Mouse (Mus musculus) retina, postnatal 7 days (tissue): ENCODE data around the gene Mgat4a.

Experiments
- DNase-seq: peaks from one replicate; pipeline ENCODE4 v3.0.0-alpha.2; 2012; ENCODE audit warnings: low read depth, low spot score

Mgat4a gene

GRCm38 (mm10) chr1:37540810-37541658 lies at the start of gene Mgat4a:
Gene Mgat4a, minus strand, starts transcription at chr1:37541016.
- peak; percentile 77 for DNase-seq

GRCm38 (mm10) chr1:37585809-37586480 lies 45.1 kb upstream of the Mgat4a start:
- no peak for DNase-seq

- no peak for DNase-seq
Measured at GRCm38 (mm10) chr1:37583795-37584464, 43.1 kb upstream of the Mgat4a start.

GRCm38 (mm10) chr1:37583167-37583566 lies 42.4 kb upstream of the Mgat4a start:
- no peak for DNase-seq

DNA sequence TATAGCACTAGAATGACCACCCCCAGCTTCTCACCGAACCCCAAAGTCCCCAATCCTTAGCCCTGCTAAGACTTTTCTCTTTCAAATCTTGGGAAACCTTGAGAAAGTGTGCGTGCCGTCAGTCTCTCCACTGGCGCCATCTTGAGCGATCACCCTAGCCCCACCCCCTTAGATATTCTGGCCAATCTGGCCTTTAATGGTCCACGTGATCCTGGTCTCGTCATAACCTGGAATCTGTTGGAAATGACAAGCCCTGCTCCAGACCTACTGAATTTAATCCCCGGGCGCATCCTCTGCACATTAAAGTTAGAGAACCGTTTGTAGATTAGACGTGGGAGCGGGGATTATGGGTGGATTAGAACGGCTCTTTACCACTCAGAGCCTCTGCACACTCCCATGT lies 38.9 kb upstream of the Mgat4a start:
- DNase-seq: no peak

DNA sequence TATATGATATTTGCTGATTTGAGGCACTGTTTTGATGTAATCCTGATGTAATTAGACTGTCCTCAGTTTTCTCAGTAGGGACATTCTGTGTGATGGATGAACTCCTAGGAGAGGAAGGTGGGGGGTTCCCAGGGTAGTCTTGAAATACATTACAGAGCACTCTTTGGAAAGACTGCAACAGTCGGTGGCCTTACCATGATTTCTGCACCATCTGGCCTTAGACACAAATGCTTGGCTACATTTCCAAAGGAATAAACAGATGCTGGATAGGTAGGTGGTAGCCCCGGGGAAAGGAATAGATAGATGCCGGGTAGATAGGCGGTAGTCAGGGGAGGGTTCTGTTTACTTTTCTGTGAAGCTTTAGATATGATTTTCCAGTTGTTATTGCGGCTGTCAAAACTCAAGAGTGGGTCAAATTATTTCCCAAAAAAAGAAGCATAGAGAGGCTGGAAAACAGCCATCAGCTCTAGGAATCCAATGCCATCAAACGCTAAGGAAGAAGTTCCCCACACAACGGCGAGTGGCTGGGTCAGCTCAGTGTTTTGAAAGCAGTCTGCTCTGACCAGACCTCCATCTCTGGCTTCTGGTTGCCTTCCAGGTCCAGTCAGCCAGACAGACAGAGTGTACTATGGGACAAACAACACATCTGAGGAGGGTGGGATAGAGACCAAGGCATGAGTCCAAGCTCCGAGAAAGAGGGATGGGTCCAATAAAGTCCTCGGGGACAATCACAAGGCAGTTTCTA lies 31.9 kb upstream of the Mgat4a start:
- DNase-seq: no peak

DNA sequence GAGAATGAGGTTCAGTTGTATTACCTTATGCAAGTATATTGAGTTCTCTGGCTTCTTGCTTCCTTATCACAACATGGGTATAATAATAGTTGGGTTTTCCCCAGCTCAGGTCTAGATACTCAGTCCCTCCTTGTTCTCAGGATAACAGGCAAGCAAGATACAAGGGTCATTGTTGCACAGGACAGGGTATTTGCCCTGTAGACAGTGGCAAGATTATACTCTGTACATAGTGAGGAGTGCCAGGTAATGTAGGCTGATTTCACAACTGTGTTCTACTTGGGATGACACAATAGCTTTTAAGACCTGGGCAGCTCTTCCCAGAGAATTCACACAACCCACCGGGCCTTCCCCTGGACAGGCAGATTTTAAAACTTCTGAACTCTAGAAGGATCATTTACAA lies 27.6 kb upstream of the Mgat4a start:
- no peak for DNase-seq

DNA sequence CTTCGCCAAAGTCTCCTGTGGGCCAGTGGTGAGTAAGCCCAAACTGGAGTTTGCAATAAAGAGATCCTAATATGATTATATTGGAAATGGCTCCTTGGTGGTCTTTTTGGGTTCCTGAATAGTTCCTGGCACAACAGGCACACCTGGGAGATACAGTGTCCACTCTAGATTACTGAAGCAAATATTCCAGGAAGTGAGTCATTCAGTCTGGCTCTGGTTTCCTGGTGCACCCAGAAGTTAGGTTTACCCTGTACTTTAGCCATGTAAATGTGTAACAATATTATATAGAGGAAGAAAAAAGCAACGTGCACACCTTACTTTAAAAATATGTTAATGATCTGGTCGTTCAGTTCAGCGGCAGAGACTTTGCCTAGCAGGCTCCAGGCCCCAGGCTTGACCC lies 25.9 kb upstream of the Mgat4a start:
- DNase-seq: no peak

DNA sequence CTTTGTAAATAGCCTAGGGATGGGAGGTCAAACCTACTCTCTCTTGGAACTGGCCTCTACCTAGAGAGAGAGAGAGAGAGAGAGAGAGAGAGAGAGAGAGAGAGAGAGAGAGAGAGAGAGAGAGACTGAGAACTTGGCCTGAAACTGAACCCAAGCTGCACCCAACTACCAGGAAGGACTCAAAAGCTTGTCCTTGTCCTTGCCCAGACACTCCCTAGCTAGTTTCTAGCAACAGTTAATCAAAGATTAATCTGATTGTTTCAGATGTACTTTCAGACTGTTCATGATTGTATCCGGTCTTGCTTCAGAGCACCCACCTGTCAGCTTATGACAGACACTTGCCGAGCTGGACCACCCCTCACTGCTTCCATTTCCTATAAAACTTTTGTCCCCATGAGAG lies 25.5 kb upstream of the Mgat4a start:
- no peak for DNase-seq

DNA sequence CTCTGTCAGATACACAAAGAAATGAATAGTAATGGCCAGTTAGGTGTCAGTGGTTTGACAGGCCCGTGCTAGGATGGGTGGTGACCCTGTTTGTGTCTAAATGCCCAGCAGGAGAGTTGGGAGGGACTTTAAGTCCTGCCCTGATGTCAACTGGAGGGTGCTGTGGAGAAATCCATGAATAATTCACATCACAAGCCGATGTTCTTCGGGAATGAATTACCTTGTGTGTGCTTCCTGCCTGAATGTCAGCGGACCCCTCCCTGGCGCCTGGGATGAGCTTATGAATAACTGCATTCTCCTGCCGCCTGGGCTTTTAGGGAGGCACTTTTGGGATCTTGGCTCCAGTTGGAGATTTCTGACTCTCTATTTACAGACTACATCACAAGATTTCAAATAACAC lies 24.6 kb upstream of the Mgat4a start:
- no peak for DNase-seq

- DNase-seq: no peak
Measured at GRCm38 (mm10) chr1:37561955-37562354, 21.1 kb upstream of the Mgat4a start.

- no peak for DNase-seq
Measured at GRCm38 (mm10) chr1:37560356-37560755, 19.5 kb upstream of the Mgat4a start.

- no peak for DNase-seq
Measured at GRCm38 (mm10) chr1:37551986-37552385, 11.2 kb upstream of the Mgat4a start.

DNA sequence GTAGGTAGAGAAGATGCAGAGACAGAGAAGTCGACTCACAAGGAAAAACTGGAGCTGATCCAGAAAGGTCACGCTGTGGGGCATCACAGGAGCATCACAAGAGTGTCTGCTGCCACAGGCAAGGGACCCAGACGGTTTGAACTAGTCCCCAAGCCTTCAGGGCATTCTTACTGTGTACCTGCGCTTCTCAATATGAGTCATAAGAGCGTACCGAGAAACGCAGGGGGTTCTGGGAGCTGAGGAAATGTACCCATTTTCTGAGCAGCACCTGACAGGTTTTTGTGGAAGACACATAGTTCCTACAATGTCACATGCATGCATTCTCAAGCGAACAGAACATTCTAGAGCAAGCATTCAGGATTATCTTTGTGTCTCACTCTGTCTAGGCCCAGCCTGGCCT lies 8.7 kb upstream of the Mgat4a start:
- DNase-seq: no peak

DNA sequence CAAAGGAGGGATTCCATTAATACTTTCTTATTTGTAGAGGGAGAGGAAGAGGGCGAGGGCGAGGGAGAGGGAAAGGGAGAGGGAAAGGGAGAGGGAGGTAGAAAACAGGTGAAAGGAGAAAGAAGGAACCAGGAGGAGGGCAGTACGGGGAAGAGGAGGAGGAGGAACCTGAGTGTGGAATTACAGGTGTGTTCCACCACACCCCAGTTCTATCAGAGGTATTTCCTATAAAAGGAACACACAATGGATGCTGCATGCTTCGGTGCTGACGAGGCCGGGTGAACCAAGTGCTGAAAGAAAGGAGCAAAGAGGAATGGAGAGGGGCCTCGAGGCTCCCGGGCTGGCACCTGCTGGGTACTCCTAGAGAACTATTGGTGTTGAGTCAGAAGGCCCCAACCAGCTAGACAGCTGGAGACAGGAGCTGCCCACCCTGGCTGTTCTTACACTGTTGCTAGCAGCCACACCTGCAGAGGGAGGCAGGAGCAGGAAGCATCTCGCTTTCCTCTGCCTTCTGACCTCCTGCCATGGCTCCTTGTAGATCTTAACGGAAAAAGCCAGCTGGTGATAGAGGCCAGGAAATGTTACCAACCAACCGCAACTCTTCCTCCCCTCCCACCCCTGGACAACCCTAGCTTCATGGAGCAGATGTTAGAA lies 5.7 kb upstream of the Mgat4a start:
- DNase-seq: no peak

DNA sequence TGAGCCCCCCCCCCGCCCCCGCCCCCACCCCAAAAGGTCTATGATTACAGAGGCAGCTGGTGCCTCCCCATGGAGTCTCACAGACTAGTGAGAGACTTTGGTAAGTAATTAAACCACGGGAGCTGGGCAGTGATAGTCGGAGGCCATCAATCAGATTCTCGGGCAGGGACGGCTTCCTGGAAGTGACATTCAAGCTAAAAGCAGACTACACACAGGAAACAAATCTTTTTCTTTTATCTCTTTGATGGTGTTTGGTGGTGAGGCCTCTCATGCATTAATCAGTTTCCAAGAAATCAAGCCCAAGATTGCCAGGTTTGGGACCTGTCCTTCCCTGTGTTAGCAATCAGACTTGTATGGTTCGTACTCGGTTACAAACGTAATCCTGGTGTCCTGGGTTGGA lies 3.4 kb upstream of the Mgat4a start:
- DNase-seq: no peak

GRCm38 (mm10) chr1:37543057-37543456 lies 2.2 kb upstream of the Mgat4a start:
- no peak for DNase-seq

- no peak for DNase-seq
Measured at GRCm38 (mm10) chr1:37539968-37540809, 627 bp downstream of the Mgat4a start.

DNA sequence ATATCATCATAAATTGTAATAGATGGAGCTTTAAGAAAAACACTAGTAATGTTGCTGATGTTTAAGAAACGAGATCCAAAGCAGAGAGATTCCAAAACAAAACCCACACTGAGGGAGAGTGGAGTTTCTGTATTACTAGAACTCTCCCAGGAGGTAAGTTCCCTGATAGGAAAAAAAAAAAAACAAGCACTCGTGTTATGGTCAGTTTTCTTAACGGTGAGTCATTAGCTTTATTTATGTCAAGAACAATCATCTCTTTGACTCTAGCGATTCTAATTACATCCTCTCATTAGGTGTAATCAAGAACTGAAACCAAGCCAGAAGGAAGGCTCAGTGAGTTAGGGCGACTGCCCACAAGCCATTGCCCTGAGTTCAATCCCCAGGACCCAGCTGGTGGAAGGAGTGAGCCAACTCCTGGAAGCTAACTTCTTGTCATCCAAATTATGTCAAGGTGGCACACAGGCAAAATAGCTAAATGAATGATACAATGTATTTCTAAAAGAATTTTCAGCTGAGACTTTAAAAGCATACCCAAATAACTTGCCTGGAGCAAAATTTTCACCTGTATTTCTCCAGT lies 6.2 kb downstream of the Mgat4a start:
- DNase-seq: no peak

DNA sequence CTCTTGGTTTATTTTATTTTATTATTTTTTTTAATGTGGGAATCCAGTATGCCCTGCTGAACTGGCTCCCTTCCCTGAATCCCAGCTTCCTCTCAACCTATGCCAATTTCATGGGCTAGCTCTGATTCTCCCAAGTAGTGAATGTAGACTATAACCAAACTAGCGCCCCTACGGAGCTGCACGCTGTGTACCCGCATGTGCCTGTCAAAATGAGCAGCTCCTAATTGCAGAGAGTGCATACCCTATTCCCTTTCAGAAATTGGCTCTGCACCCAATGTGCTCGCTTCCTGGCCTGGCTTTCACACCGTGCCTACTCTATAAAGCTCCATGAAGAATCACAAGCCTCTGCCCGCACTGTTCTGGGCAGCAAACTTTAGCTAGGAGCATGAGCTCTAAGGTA lies 7.6 kb downstream of the Mgat4a start:
- no peak for DNase-seq
